Mouse (Mus musculus): Measurements from ENCODE around the gene Spcs3. TPM values are rescaled to one million over a fixed set of nuclear protein-coding genes. Genes with fewer than 3 reads are reported as not detected.
"Not testable (repeated sequence)": the region's sequence is repeated elsewhere in the genome, so short reads cannot be mapped to it uniquely, and the experiment has no call there.

The Spcs3 gene
- polyA plus RNA-seq, 1 experiment from 2014 or later, result 99.3 TPM

DNA sequence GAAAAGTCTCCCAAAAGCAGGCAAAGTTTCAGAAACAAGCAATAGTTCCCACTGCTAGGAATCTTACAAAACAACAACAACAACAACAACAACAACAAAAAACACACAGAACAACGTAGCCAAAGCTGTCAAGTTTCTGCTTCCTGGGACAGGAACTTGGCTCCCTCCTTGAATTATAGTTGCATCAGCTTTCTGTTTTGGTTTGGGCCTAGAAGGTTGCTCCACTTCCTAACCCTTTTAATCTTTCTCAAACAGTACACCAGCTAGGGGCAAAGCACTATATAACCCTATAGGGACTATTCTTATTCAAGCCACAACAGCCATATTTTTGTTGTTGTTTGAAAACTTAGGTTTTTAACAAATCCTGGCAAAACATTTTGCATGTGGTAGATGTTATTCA, 11.5 kb upstream of the Spcs3 start:
- Histone ChIP-seq H3K36me3 (ENCODE audit: insufficient read depth, low read length) (no peaks in the 10 kb centered on the region), H3K27ac (ENCODE audit: low read length) (no peak overlapping the region), H3K9ac (replicated peaks; ENCODE audit: low read length) (no peak overlapping the region), H3K27me3 (ENCODE audit: insufficient read depth, low read length) (no peaks in the 10 kb centered on the region), H3K4me2 (replicated peaks; ENCODE audit: low read depth, low read length) (no peak overlapping the region), H3K9me3 (ENCODE audit: low read length) (no peaks in the 10 kb centered on the region), H3K4me3 (ENCODE audit: low read length) (no peak overlapping the region), H3K4me1 (ENCODE audit: insufficient read depth, low read length) (no peaks in the 10 kb centered on the region)
- 57% methylated on average over 1 of the region's 1 CpGs for WGBS
- ATAC-seq (ENCODE audit: low FRiP score, low TSS enrichment), result no peak

DNA sequence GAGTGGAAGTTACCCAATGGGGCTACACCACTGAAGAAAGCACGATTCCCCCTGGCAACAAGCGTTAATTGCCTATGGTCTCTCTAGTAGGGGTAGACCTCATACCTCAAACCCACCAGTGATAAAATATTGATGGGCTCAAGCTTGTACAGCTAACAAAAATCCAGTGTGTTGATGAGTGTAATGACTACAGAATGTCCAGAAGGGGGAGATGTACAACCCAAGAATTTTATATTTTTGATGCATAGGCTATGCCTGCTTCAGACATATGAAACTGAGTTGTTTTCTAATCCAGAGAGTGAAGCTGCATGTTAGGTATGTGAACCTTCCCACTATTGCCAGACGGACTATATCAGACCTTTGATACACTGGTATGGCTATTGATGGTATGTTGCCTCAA, 7.5 kb upstream of the Spcs3 start:
- H3K27me3 ChIP-seq (ENCODE audit: insufficient read depth, low read length), result no peaks in the 10 kb centered on the region
- no peak overlapping the region for H3K4me3 ChIP-seq (ENCODE audit: low read length)
- H3K27ac ChIP-seq (ENCODE audit: low read length), result no peak overlapping the region
- no peaks in the 10 kb centered on the region for H3K4me1 ChIP-seq (ENCODE audit: insufficient read depth, low read length)
- ATAC-seq (ENCODE audit: low FRiP score, low TSS enrichment), result no peak
- no peak overlapping the region for H3K4me2 ChIP-seq (replicated peaks; ENCODE audit: low read depth, low read length)
- WGBS, result 90% methylated on average over 3 of the region's 3 CpGs
- H3K36me3 ChIP-seq (ENCODE audit: insufficient read depth, low read length), result no peaks in the 10 kb centered on the region
- no peak overlapping the region for H3K9ac ChIP-seq (replicated peaks; ENCODE audit: low read length)
- H3K9me3 ChIP-seq (ENCODE audit: low read length), result no peaks in the 10 kb centered on the region

DNA sequence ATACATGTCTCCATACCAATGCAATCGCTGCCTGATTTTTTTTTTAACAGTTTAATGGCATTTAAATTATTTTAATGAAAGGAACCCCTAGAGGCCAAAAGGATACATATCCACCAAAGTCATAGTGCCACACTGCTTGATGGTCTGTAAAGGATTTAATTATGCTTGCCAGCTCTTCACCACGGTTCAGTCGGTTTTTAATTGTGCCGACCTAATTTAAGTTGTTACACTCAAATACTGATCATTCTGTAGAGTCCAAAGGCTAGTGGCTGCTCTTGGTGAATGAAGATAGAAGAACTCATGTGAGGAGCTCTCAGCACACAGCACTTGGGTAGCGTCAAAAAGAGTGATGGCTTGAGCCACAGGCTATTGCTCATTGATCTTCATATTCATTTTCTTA, 5.4 kb upstream of the Spcs3 start:
- Histone ChIP-seq H3K36me3 (ENCODE audit: insufficient read depth, low read length) (no peaks in the 10 kb centered on the region), H3K27ac (ENCODE audit: low read length) (no peak overlapping the region), H3K9ac (replicated peaks; ENCODE audit: low read length) (no peak overlapping the region), H3K9me3 (ENCODE audit: low read length) (no peaks in the 10 kb centered on the region), H3K4me1 (ENCODE audit: insufficient read depth, low read length) (0 out of 2 replicates have a peak, but pooled peaks cover 4% of the 10 kb centered on the region), H3K4me3 (ENCODE audit: low read length) (no peak overlapping the region), H3K4me2 (replicated peaks; ENCODE audit: low read depth, low read length) (no peak overlapping the region), H3K27me3 (ENCODE audit: insufficient read depth, low read length) (no peaks in the 10 kb centered on the region)
- WGBS, result 51% methylated on average over 5 of the region's 5 CpGs
- peak; percentile 58; the same call in 1 of the 2 replicates for ATAC-seq (ENCODE audit: low FRiP score, low TSS enrichment)

DNA sequence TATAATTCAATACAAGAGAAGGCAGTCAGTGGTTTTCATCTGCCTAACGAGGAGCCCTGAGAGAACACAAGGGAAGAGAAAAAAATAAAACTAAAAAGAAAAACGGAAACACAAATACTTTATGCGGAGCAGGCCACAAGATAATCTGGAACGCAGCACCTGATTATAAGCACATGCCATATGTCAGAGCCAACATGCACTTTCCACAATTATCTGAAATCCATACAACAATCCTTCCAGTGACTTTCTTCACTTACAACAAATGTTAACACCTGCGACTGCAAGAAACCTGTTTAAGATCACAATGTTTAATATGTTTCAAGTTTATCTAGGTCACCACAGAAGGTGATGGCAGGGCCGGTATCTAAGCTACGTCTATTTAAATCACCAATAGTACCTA, 1.2 kb downstream of the Spcs3 start:
- Histone ChIP-seq H3K27ac (ENCODE audit: low read length) (no peak overlapping the region), H3K9ac (replicated peaks; ENCODE audit: low read length) (peak overlapping the region; percentile 91), H3K4me3 (ENCODE audit: low read length) (peak overlapping the region; percentile 96), H3K4me1 (ENCODE audit: insufficient read depth, low read length) (peaks cover 16% of the 10 kb centered on the region), H3K27me3 (ENCODE audit: insufficient read depth, low read length) (no peaks in the 10 kb centered on the region), H3K4me2 (replicated peaks; ENCODE audit: low read depth, low read length) (peak overlapping the region; percentile 66), H3K9me3 (ENCODE audit: low read length) (no peaks in the 10 kb centered on the region), H3K36me3 (ENCODE audit: insufficient read depth, low read length) (peaks cover 14% of the 10 kb centered on the region)
- no peak for ATAC-seq (ENCODE audit: low FRiP score, low TSS enrichment)
- WGBS, result 47% methylated on average over 7 of the region's 7 CpGs

DNA sequence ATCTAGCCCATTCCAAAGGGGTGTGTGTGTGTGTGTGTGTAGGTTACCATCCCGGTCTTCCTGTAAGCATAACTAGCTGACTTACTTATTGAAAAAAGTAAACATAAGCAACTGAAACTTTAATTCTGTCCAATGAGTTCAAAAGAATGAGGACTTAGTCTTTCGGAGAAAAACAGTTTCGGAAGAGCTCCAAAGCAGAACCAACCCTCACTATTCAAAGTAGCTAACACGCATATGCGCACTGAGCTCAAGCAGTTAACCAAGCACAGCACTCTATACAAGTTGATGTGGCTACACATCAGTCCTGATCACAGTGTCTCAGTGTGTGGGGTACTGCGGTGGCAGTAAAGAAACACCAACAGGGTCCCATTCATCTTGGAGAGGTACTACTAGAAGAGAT, 3.1 kb downstream of the Spcs3 start:
- Histone ChIP-seq H3K9ac (replicated peaks; ENCODE audit: low read length) (no peak overlapping the region), H3K27ac (ENCODE audit: low read length) (no peak overlapping the region), H3K4me2 (replicated peaks; ENCODE audit: low read depth, low read length) (no peak overlapping the region), H3K9me3 (ENCODE audit: low read length) (no peaks in the 10 kb centered on the region), H3K4me3 (ENCODE audit: low read length) (no peak overlapping the region), H3K4me1 (ENCODE audit: insufficient read depth, low read length) (peaks cover 16% of the 10 kb centered on the region), H3K36me3 (ENCODE audit: insufficient read depth, low read length) (peaks cover 22% of the 10 kb centered on the region), H3K27me3 (ENCODE audit: insufficient read depth, low read length) (no peaks in the 10 kb centered on the region)
- no peak for ATAC-seq (ENCODE audit: low FRiP score, low TSS enrichment)
- 94% methylated on average over 6 of the region's 6 CpGs for WGBS

DNA sequence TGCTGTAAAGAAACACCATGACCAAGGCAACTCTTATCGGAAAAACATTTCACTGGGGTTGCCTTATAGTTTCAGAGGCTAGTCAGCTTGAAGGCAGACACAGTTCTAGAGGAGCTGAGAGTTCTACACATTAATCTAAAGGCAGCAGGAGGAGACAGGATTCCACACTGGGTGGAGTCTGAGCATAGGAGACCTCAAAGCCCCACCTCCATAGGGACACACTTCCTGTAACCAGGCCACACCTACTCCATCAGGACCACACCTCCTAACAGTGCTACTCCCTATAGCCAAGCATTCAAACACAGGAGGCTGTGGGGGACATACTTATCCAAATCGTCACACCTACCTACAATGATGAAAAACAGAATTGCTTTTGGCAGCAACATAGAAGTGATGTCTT, 4.2 kb downstream of the Spcs3 start:
- ATAC-seq (ENCODE audit: low FRiP score, low TSS enrichment), result no peak
- H3K9me3 ChIP-seq (ENCODE audit: low read length), result no peaks in the 10 kb centered on the region
- WGBS, result 86% methylated on average over 2 of the region's 2 CpGs

DNA sequence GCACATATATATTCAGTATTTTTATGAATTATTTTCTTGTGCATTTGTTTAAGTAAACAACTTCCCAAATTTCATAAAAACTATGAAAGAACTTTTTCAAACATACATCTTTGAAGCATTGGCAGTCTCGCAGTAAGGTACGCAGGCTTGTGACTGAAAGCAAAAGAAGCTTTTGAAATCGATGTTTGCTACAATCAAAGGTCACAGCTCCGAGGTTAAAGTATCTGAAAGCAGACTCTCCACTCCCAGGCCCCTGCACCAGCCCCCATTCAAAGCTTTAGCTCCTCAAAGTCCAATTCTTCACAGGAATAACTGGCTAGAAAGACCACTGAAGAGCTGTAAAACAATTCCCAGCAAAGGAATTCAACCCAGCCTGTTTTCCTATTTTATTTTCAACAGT, 9.3 kb downstream of the Spcs3 start:
- WGBS, result 63% methylated on average over 4 of the region's 4 CpGs
- Histone ChIP-seq H3K4me1 (ENCODE audit: insufficient read depth, low read length) (no peaks in the 10 kb centered on the region), H3K36me3 (ENCODE audit: insufficient read depth, low read length) (peaks cover 18% of the 10 kb centered on the region), H3K9me3 (ENCODE audit: low read length) (no peaks in the 10 kb centered on the region), H3K27me3 (ENCODE audit: insufficient read depth, low read length) (no peaks in the 10 kb centered on the region), H3K4me3 (ENCODE audit: low read length) (no peak overlapping the region), H3K27ac (ENCODE audit: low read length) (no peak overlapping the region), H3K9ac (replicated peaks; ENCODE audit: low read length) (no peak overlapping the region), H3K4me2 (replicated peaks; ENCODE audit: low read depth, low read length) (no peak overlapping the region)
- no peak for ATAC-seq (ENCODE audit: low FRiP score, low TSS enrichment)

More for the DNA sequence above, 4.2 kb downstream of the Spcs3 start:
- H3K27me3 ChIP-seq (ENCODE audit: insufficient read depth, low read length), result no peaks in the 10 kb centered on the region
- no peak overlapping the region for H3K4me3 ChIP-seq (ENCODE audit: low read length)
- peaks cover 16% of the 10 kb centered on the region for H3K4me1 ChIP-seq (ENCODE audit: insufficient read depth, low read length)
- no peak overlapping the region for H3K9ac ChIP-seq (replicated peaks; ENCODE audit: low read length)
- no peak overlapping the region for H3K27ac ChIP-seq (ENCODE audit: low read length)
- peaks cover 25% of the 10 kb centered on the region for H3K36me3 ChIP-seq (ENCODE audit: insufficient read depth, low read length)
- H3K4me2 ChIP-seq (replicated peaks; ENCODE audit: low read depth, low read length), result no peak overlapping the region

DNA sequence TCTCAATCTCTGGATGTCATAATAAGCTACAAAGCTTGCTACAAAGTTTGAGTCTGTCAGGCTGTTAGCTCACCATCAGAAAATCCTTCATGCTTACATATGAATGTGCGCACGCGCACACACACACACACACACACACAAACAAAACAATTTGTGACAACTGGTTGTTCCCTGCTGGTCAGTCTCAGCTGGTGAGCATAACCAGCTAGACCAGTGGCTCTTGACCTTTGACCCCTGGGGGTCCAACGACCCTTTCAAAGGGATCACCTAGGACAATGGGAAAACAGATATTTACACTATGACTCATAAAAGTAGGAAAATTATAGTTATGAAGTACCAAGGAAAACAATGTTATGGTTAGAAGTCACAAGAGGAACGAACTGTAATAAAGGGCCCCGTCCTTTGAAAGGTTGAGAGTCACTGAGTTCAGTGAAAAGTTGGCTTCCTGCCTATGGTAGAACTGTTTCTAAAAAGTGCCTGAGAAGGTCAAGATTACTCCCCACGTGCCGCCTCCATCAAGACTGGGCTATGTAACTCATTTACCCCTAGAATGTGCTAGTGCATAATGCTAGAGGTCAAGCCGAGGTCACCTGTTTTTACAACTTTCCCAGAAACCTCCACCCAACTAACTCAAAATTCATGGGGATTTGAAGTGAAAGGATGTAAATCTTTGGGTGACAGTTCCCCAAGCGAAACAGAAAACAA, 10.9 kb downstream of the Spcs3 start:
- peak overlapping the region; percentile 36; the same call in 1 of the 2 replicates for H3K27ac ChIP-seq (ENCODE audit: low read length)
- no peaks in the 10 kb centered on the region for H3K4me1 ChIP-seq (ENCODE audit: insufficient read depth, low read length)
- 64% methylated on average over 10 of the region's 10 CpGs for WGBS
- no peak overlapping the region for H3K4me2 ChIP-seq (replicated peaks; ENCODE audit: low read depth, low read length)
- no peaks in the 10 kb centered on the region for H3K9me3 ChIP-seq (ENCODE audit: low read length)
- peaks cover 13% of the 10 kb centered on the region for H3K36me3 ChIP-seq (ENCODE audit: insufficient read depth, low read length)
- ATAC-seq (ENCODE audit: low FRiP score, low TSS enrichment), result peak; percentile 80
- H3K27me3 ChIP-seq (ENCODE audit: insufficient read depth, low read length), result no peaks in the 10 kb centered on the region
- H3K4me3 ChIP-seq (ENCODE audit: low read length), result no peak overlapping the region
- H3K9ac ChIP-seq (replicated peaks; ENCODE audit: low read length), result no peak overlapping the region

DNA sequence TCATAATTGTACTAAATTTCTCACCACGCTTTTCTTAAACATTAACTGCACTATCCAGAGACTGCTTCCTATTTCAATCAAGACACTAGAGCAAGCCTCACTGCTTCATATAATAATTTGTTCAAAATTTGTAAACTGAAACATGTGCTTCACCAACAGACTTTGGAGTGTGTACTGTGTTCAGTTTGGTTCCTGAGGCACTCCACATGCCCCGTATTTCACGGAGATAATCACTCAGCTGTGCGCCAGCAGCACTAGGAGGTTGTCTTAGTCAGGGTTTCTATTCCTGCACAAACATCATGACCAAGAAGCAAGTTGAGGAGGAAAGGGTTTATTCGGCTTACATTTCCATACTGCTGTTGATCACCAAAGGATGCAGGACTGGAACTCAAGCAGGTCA, 17.6 kb downstream of the Spcs3 start:
- not testable (repeated sequence) for H3K9me3 ChIP-seq (ENCODE audit: low read length); H3K4me3 ChIP-seq (ENCODE audit: low read length); H3K27me3 ChIP-seq (ENCODE audit: insufficient read depth, low read length); H3K27ac ChIP-seq (ENCODE audit: low read length); H3K4me1 ChIP-seq (ENCODE audit: insufficient read depth, low read length); ATAC-seq (ENCODE audit: low FRiP score, low TSS enrichment); H3K4me2 ChIP-seq (replicated peaks; ENCODE audit: low read depth, low read length); H3K36me3 ChIP-seq (ENCODE audit: insufficient read depth, low read length); H3K9ac ChIP-seq (replicated peaks; ENCODE audit: low read length)
- WGBS, result 89% methylated on average over 5 of the region's 5 CpGs

DNA sequence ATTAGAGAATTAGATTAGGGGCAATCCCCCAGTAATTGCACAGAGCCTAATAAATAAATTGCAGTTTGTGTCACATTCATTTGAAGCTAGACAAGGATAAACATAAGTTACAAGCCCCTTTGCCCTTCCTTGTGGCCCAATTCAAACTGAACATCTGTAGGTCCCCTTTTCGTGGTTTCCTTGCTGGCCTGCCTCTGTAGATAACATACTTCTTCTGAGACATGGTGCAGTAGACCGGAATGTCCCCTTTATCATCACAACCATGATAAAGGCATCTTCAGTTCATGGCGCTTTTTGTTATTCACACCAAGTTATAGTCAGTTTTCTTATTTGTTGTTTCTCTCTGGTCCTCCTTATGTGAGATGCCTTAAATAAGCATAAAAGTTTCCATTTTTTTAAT, 18.0 kb downstream of the Spcs3 start:
- H3K27ac ChIP-seq (ENCODE audit: low read length), result no peak overlapping the region
- H3K27me3 ChIP-seq (ENCODE audit: insufficient read depth, low read length), result no peaks in the 10 kb centered on the region
- H3K4me3 ChIP-seq (ENCODE audit: low read length), result no peak overlapping the region
- H3K9ac ChIP-seq (replicated peaks; ENCODE audit: low read length), result no peak overlapping the region
- H3K4me2 ChIP-seq (replicated peaks; ENCODE audit: low read depth, low read length), result no peak overlapping the region
- no peak for ATAC-seq (ENCODE audit: low FRiP score, low TSS enrichment)
- H3K4me1 ChIP-seq (ENCODE audit: insufficient read depth, low read length), result peaks cover 10% of the 10 kb centered on the region; the same call in 1 of the 2 replicates
- no peaks in the 10 kb centered on the region for H3K36me3 ChIP-seq (ENCODE audit: insufficient read depth, low read length)
- 77% methylated on average over 3 of the region's 3 CpGs for WGBS
- H3K9me3 ChIP-seq (ENCODE audit: low read length), result no peaks in the 10 kb centered on the region
